Mouse (Mus musculus): ENCODE data around the gene Bcat2.

DNA sequence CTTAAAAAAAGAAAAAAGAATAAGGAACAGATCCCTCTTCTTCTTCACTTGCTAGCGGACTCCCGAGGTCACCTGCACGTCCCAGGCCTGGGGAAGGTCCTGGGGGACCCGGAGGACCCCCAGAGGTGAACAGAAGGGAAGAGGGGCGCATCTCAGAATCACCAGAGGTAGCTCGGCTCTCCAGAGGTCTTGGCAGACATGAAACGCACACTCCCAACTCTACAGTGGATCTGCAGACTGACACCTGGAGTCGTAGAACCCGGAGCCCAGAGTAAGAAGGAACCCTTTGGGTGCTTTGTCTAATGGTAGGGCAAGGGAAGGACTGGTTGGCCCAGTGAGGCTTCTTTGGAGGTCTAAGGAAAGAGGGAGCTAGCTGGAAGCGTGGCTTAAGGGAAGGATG, 32.4 kb upstream of the Bcat2 start:
- TF ChIP-seq CTCF (IDR thresholded peaks at IDR 0.05; ENCODE audit: borderline replicate concordance, control insufficient read depth, extremely low read depth, insufficient read depth, low read length, poor library complexity) = no peak
- no peak for TF ChIP-seq POLR2A (IDR thresholded peaks at IDR 0.05; ENCODE audit: control insufficient read depth, extremely low read depth, insufficient read depth, low read length, poor library complexity)
